Mouse (Mus musculus) MEL (cell line): ENCODE data around the gene Unc93a2.
"Not testable (repeated sequence)": the region's sequence is repeated elsewhere in the genome, so short reads cannot be mapped to it uniquely, and the experiment has no call there.

Experiments
- CHD2 ChIP-seq: IDR thresholded peaks from 2 replicates; pipeline ENCODE4 v1.6.1; 2011; ENCODE audit warnings: low read length, improper control_type of control experiment
- CTCF ChIP-seq, 3 experiments: IDR thresholded peaks in 2 of 3; conservative IDR thresholded peaks in 1 of 3; 2 replicates each; pipeline ENCODE4 v1.5.1; 2011 to 2012; ENCODE audit warnings: low read length in 3 of 3, low read depth in 2 of 3, mild to moderate bottlenecking in 2 of 3, improper control_type of control experiment in 1 of 3, inconsistent platforms in 1 of 3, mixed read lengths in 1 of 3, moderate library complexity in 1 of 3; ENCODE audit not compliant: control insufficient read depth in 1 of 3, insufficient read depth in 1 of 3, poor library complexity in 1 of 3, severe bottlenecking in 1 of 3
- EP300 ChIP-seq, 2 experiments: IDR thresholded peaks; 2 replicates each; pipeline ENCODE4 v1.6.1; 2011; ENCODE audit warnings: improper control_type of control experiment in 2 of 2, low read length in 2 of 2, low read depth in 1 of 2, mild to moderate bottlenecking in 1 of 2
- GABPA ChIP-seq: IDR thresholded peaks from 2 replicates; pipeline ENCODE4 v1.6.1; 2012; ENCODE audit warnings: low read depth, mild to moderate bottlenecking, inconsistent platforms, low read length, improper control_type of control experiment, moderate library complexity
- HCFC1 ChIP-seq: IDR thresholded peaks from 2 replicates; pipeline ENCODE4 v1.6.1; 2012; ENCODE audit warnings: low read depth, mild to moderate bottlenecking, inconsistent platforms, low read length, improper control_type of control experiment, moderate library complexity
- NELFE ChIP-seq: IDR thresholded peaks from 2 replicates; pipeline ENCODE4 v1.6.1; 2011; ENCODE audit warnings: low read depth, low read length, improper control_type of control experiment
- POLR2A ChIP-seq, 2 experiments: IDR thresholded peaks; 2 replicates each; pipeline ENCODE4 v1.6.1; 2011 to 2012; ENCODE audit warnings: low read length in 2 of 2, mild to moderate bottlenecking in 2 of 2, control low read depth in 1 of 2, improper control_type of control experiment in 1 of 2, low read depth in 1 of 2, moderate library complexity in 1 of 2; ENCODE audit not compliant: control insufficient read depth in 1 of 2, insufficient read depth in 1 of 2, poor library complexity in 1 of 2
- POLR2AphosphoS5 ChIP-seq: IDR thresholded peaks from 2 replicates; pipeline ENCODE4 v1.6.1; 2012; ENCODE audit warnings: low read depth, borderline replicate concordance, mild to moderate bottlenecking, inconsistent platforms, low read length, moderate library complexity, mixed read lengths
- TAL1 ChIP-seq: IDR thresholded peaks from 2 replicates; pipeline ENCODE4 v1.6.1; 2012; ENCODE audit warnings: mild to moderate bottlenecking, inconsistent platforms, low read length, moderate library complexity, mixed read lengths
- TCF12 ChIP-seq: IDR thresholded peaks from 2 replicates; pipeline ENCODE4 v1.6.1; 2014; ENCODE audit warnings: low read depth, mild to moderate bottlenecking, inconsistent platforms, low read length, improper control_type of control experiment, moderate library complexity
- ZC3H11A ChIP-seq: IDR thresholded peaks from 2 replicates; pipeline ENCODE4 v1.6.1; 2012; ENCODE audit warnings: low read depth, mild to moderate bottlenecking, inconsistent platforms, low read length, improper control_type of control experiment
- ZKSCAN1 ChIP-seq: IDR thresholded peaks from 2 replicates; pipeline ENCODE4 v1.6.1; 2012; ENCODE audit warnings: low read depth, mild to moderate bottlenecking, inconsistent platforms, low read length, improper control_type of control experiment, moderate library complexity

GRCm38 (mm10) chr17:7315693-7316382 lies 69.4 kb downstream of the Unc93a2 start:
- TF ChIP-seq CTCF (IDR thresholded peaks at IDR 0.05 in 2 of 3, conservative IDR thresholded peaks at IDR 0.05 in 1 of 3; ENCODE audit: control insufficient read depth in 1 of 3, insufficient read depth in 1 of 3, low read depth in 2 of 3, low read length in 3 of 3, poor library complexity in 1 of 3, severe bottlenecking in 1 of 3); POLR2A (IDR thresholded peaks at IDR 0.05; ENCODE audit: control insufficient read depth in 1 of 2, insufficient read depth in 1 of 2, low read depth in 1 of 2, low read length in 2 of 2, poor library complexity in 1 of 2); CHD2; TAL1; ZKSCAN1; NELFE; HCFC1; EP300 (IDR thresholded peaks at IDR 0.05; ENCODE audit: low read depth in 1 of 2, low read length in 2 of 2); POLR2AphosphoS5; GABPA; ZC3H11A; TCF12: not testable (repeated sequence)
